Mouse (Mus musculus): ENCODE data around the gene Gm49396. TPM values are rescaled to one million over a fixed set of nuclear protein-coding genes. Genes with fewer than 3 reads are reported as not detected.
A peak's percentile ranks its signal among the peaks of the same experiment; 100 is the strongest.

Gm49396 gene
- polyA plus RNA-seq, 1 experiment, result 1.0 TPM

GRCm38 (mm10) chr7:30585170-30585569, 22.0 kb downstream of the Gm49396 start:
- H3K79me2 ChIP-seq (ENCODE audit: control insufficient read depth, insufficient read depth), result peaks cover 26% of the 10 kb centered on the region
- no peak overlapping the region for H3ac ChIP-seq (ENCODE audit: control insufficient read depth, insufficient read length)
- H3K36me3 ChIP-seq (ENCODE audit: control insufficient read depth, insufficient read depth), result peaks cover 15% of the 10 kb centered on the region
- H3K4me3 ChIP-seq, result no peak overlapping the region
- TF ChIP-seq MYOD1 (IDR thresholded peaks at IDR 0.05; ENCODE audit: control insufficient read depth in 1 of 3, insufficient read length in 2 of 3, low read depth in 2 of 3) (no peak), POLR2AphosphoS2 (IDR thresholded peaks at IDR 0.05; ENCODE audit: insufficient read length, low read depth) (peak; percentile 11)
- H3K27me3 ChIP-seq (ENCODE audit: control insufficient read depth, insufficient read depth, insufficient read length), result no peaks in the 10 kb centered on the region
- no peak overlapping the region for H3K4me2 ChIP-seq (ENCODE audit: low read depth)

- TF ChIP-seq MYOD1 (IDR thresholded peaks at IDR 0.05; ENCODE audit: control insufficient read depth in 1 of 3, insufficient read length in 2 of 3, low read depth in 2 of 3), result no peak
- no peak for TF ChIP-seq TCF3 (IDR thresholded peaks at IDR 0.05; ENCODE audit: insufficient read length, low read depth)
- H3K27me3 ChIP-seq (ENCODE audit: control insufficient read depth, insufficient read depth, insufficient read length), result no peaks in the 10 kb centered on the region
- peaks cover 9% of the 10 kb centered on the region for H3K36me3 ChIP-seq (ENCODE audit: control insufficient read depth, insufficient read depth)
- H3K4me2 ChIP-seq (ENCODE audit: low read depth), result peak overlapping the region; percentile 87
- peak overlapping the region; percentile 91 for H3K4me3 ChIP-seq
- H3ac ChIP-seq (ENCODE audit: control insufficient read depth, insufficient read length), result no peak overlapping the region
- H3K79me2 ChIP-seq (ENCODE audit: control insufficient read depth, insufficient read depth), result peaks cover 26% of the 10 kb centered on the region
These were observed 23.4 kb downstream of the Gm49396 start for GRCm38 (mm10) chr7:30586455-30587020.

- peaks cover 26% of the 10 kb centered on the region for H3K79me2 ChIP-seq (ENCODE audit: control insufficient read depth, insufficient read depth)
- no peaks in the 10 kb centered on the region for H3K27me3 ChIP-seq (ENCODE audit: control insufficient read depth, insufficient read depth, insufficient read length)
- H3K4me2 ChIP-seq (ENCODE audit: low read depth), result peak overlapping the region; percentile 87
- peak overlapping the region; percentile 91 for H3K4me3 ChIP-seq
- H3ac ChIP-seq (ENCODE audit: control insufficient read depth, insufficient read length), result peak overlapping the region; percentile 98
- H3K36me3 ChIP-seq (ENCODE audit: control insufficient read depth, insufficient read depth), result no peaks in the 10 kb centered on the region
- TF ChIP-seq TCF12 (IDR thresholded peaks at IDR 0.05; ENCODE audit: insufficient read depth, poor library complexity, severe bottlenecking) (no peak), E2F4 (IDR thresholded peaks at IDR 0.05; ENCODE audit: insufficient read depth) (no peak)
These were observed 24.9 kb downstream of the Gm49396 start for GRCm38 (mm10) chr7:30587842-30588667.

- no peaks in the 10 kb centered on the region for H3K27me3 ChIP-seq (ENCODE audit: control insufficient read depth, insufficient read depth, insufficient read length)
- peak within 1 kb of the TSS; percentile 90 for H3K4me2 ChIP-seq (ENCODE audit: low read depth)
- H3ac ChIP-seq (ENCODE audit: control insufficient read depth, insufficient read length), result peak within 1 kb of the TSS; percentile 98
- no peaks in the 10 kb centered on the region for H3K36me3 ChIP-seq (ENCODE audit: control insufficient read depth, insufficient read depth)
- peak within 1 kb of the TSS; percentile 91 for H3K4me3 ChIP-seq
- H3K79me2 ChIP-seq (ENCODE audit: control insufficient read depth, insufficient read depth), result peaks cover 26% of the 10 kb centered on the region
- TF ChIP-seq MYOG (IDR thresholded peaks at IDR 0.05; ENCODE audit: control insufficient read depth in 1 of 3, insufficient read depth in 1 of 3, insufficient read length in 2 of 3, low read depth in 2 of 3), result peak in 2 of 3 experiments; percentile 51 to 78
- no peak for TF ChIP-seq CEBPB (IDR thresholded peaks at IDR 0.05; ENCODE audit: insufficient read depth, poor library complexity, severe bottlenecking)
- peak; percentile 60 for TF ChIP-seq POLR2AphosphoS2 (IDR thresholded peaks at IDR 0.05; ENCODE audit: insufficient read length, low read depth)
- no peak for TF ChIP-seq TCF3 (IDR thresholded peaks at IDR 0.05; ENCODE audit: insufficient read length, low read depth)
- no peak for TF ChIP-seq TCF12 (IDR thresholded peaks at IDR 0.05; ENCODE audit: insufficient read depth, poor library complexity, severe bottlenecking)
- TF ChIP-seq MAX (IDR thresholded peaks at IDR 0.05; ENCODE audit: low read depth), result no peak
- peak; percentile 73 for TF ChIP-seq POLR2A (IDR thresholded peaks at IDR 0.05; ENCODE audit: insufficient read length, low read depth)
- no peak for TF ChIP-seq REST (IDR thresholded peaks at IDR 0.05; ENCODE audit: insufficient read depth, insufficient read length)
- no peak for TF ChIP-seq E2F4 (IDR thresholded peaks at IDR 0.05; ENCODE audit: insufficient read depth)
- TF ChIP-seq USF1 (IDR thresholded peaks at IDR 0.05; ENCODE audit: low read depth), result no peak
- peak in 2 of 3 experiments; percentile 31 to 59 for TF ChIP-seq MYOD1 (IDR thresholded peaks at IDR 0.05; ENCODE audit: control insufficient read depth in 1 of 3, insufficient read length in 2 of 3, low read depth in 2 of 3)
- TF ChIP-seq SRF (IDR thresholded peaks at IDR 0.05; ENCODE audit: control insufficient read depth, insufficient read length, low read depth), result peak; percentile 3
These were observed 25.7 kb downstream of the Gm49396 start, which contains the start of gene Kmt2b for GRCm38 (mm10) chr7:30588676-30589434. Kmt2b (minus strand) TSS chr7:30588726.

GRCm38 (mm10) chr7:30589435-30590301, 26.5 kb downstream of the Gm49396 start:
- peaks cover 26% of the 10 kb centered on the region for H3K79me2 ChIP-seq (ENCODE audit: control insufficient read depth, insufficient read depth)
- TF ChIP-seq POLR2A (IDR thresholded peaks at IDR 0.05; ENCODE audit: insufficient read length, low read depth) (no peak), MYOG (IDR thresholded peaks at IDR 0.05; ENCODE audit: control insufficient read depth in 1 of 3, insufficient read depth in 1 of 3, insufficient read length in 2 of 3, low read depth in 2 of 3) (no peak), E2F4 (IDR thresholded peaks at IDR 0.05; ENCODE audit: insufficient read depth) (no peak), SRF (IDR thresholded peaks at IDR 0.05; ENCODE audit: control insufficient read depth, insufficient read length, low read depth) (no peak), POLR2AphosphoS2 (IDR thresholded peaks at IDR 0.05; ENCODE audit: insufficient read length, low read depth) (no peak), USF1 (IDR thresholded peaks at IDR 0.05; ENCODE audit: low read depth) (no peak), REST (IDR thresholded peaks at IDR 0.05; ENCODE audit: insufficient read depth, insufficient read length) (no peak)
- H3K4me3 ChIP-seq, result peak overlapping the region; percentile 91

More at GRCm38 (mm10) chr7:30589435-30590301, 26.5 kb downstream of the Gm49396 start:
- Histone ChIP-seq H3K36me3 (ENCODE audit: control insufficient read depth, insufficient read depth) (no peaks in the 10 kb centered on the region), H3ac (ENCODE audit: control insufficient read depth, insufficient read length) (peak overlapping the region; percentile 98), H3K27me3 (ENCODE audit: control insufficient read depth, insufficient read depth, insufficient read length) (peaks cover 6% of the 10 kb centered on the region), H3K4me2 (ENCODE audit: low read depth) (peak overlapping the region; percentile 90)
